Mouse (Mus musculus) stomach, postnatal 0 days (tissue): ENCODE measurements around the gene Ankrd24. TPM values are rescaled to one million over a fixed set of nuclear protein-coding genes. Genes with fewer than 3 reads are reported as not detected.

Experiments used
- ATAC-seq: fragments of 200-750 bp; cut with Nextera tagmentation; 2 replicates; pipeline ENCODE4 v1.8.0; 2017; ENCODE audit not compliant: low FRiP score, low TSS enrichment
- DNase-seq: peaks from one replicate; pipeline ENCODE4 v3.0.0-alpha.2; 2016; ENCODE audit warnings: low spot score
- H3K27ac ChIP-seq: fragments of 300-500 bp; sonication (generic); replicated peaks from 2 replicates; pipeline ENCODE4 v1.5.1; 2014; ENCODE audit warnings: mild to moderate bottlenecking, control low read depth
- H3K27me3 ChIP-seq: fragments of 300-500 bp; sonication (generic); 2 replicates; pipeline ENCODE4 v1.6.1; 2014; ENCODE audit warnings: low read length; ENCODE audit not compliant: control insufficient read depth, insufficient read depth
- H3K36me3 ChIP-seq: fragments of 300-500 bp; sonication (generic); 2 replicates; pipeline ENCODE4 v1.6.1; 2014; ENCODE audit warnings: low read length, mixed read lengths; ENCODE audit not compliant: control insufficient read depth, insufficient read depth
- H3K4me1 ChIP-seq: fragments of 300-500 bp; sonication (generic); replicated peaks from 2 replicates; pipeline ENCODE4 v1.6.1; 2014; ENCODE audit warnings: antibody characterized with exemption; ENCODE audit not compliant: control insufficient read depth, insufficient read depth
- H3K4me2 ChIP-seq: fragments of 300-500 bp; sonication (generic); replicated peaks from 2 replicates; pipeline ENCODE4 v1.6.1; 2014; ENCODE audit warnings: low read depth, mild to moderate bottlenecking, control low read depth, moderate library complexity
- H3K4me3 ChIP-seq: fragments of 300-500 bp; sonication (generic); 2 replicates; pipeline ENCODE4 v1.5.1; 2014; ENCODE audit warnings: low read depth, low read length, control low read depth
- H3K9ac ChIP-seq: fragments of 300-500 bp; sonication (generic); 2 replicates; pipeline ENCODE4 v1.6.1; 2014; ENCODE audit warnings: mild to moderate bottlenecking, low read length, control low read depth, mixed read lengths
- H3K9me3 ChIP-seq: fragments of 300-500 bp; sonication (generic); 2 replicates; pipeline ENCODE4 v1.6.1; 2016; ENCODE audit warnings: low read length; ENCODE audit not compliant: control insufficient read depth
- CTCF ChIP-seq: IDR thresholded peaks from 2 replicates; pipeline ENCODE4 v1.5.1; 2016; ENCODE audit warnings: antibody characterized with exemption, low read depth, mild to moderate bottlenecking, moderate library complexity
- EP300 ChIP-seq: optimal IDR thresholded peaks from 2 replicates; pipeline ENCODE3; 2016; ENCODE audit warnings: antibody characterized with exemption
- WGBS: fragments of 180-500 bp; shearing (Covaris S2); extraction: QIAGEN DNeasy Blood & Tissue Kit; methylation state at CpG from one replicate; pipeline ENCODE4 v1.1.7; 2014; 5-methylcytosine and 5-hydroxymethylcytosine counted together
- polyA plus RNA-seq: library from polyadenylated mRNA; unstranded; fragments of >200 nt; fragmentation: Nextera tagmentation; extraction: Ambion mirVana; gene quantifications from 2 replicates; pipeline ENCODE4 v1.2.1, GENCODE M21; 2015

Ankrd24 gene
- polyA plus RNA-seq, 1 experiment from 2014 or later, result 3.3 TPM

DNA sequence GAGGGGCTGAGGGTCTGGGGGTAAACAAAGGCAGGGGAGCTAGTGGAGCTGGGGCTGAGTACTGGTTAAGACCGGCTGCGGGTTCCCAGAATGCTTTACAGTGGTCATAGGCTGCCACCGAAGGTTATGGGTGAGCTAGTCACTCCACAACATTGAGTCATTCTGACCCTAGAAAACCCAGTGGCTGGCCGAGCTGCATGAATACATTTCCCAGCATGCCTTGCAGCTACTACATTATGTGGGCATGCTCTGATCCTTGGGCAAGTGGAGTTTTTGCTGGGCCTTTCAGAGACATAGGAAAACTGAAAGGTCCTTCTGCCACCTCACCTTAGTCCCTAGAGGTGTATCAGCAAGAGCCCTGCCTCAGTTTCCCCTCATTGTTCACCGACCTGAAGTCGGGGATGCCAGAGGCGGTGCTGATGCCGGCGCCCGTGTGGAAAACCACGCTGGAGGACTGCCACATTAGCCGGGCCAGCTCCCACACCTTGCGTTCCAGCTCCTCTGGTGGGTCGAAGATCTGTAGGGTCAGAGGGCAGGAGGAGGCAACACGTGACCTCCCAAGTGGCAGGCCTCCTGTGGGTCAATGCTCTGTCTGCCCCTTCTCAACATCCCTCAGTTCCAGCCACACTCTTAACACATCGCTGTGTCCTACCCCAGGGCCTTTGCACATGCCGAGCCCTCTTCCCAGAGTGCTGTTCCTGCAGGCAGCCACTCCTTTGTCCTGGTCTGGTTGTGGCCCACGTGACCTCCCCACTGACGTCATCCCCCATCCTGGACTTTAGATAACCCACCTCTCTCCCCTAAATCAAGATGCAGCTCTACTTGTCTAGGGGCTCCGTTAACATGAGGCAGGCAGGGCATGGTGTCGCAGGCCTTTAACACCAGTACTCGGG is 2.0 kb upstream of the Ankrd24 start:
- Histone ChIP-seq H3K27me3 (no peaks in the 10 kb centered on the region), H3K4me1 (peaks cover 6% of the 10 kb centered on the region), H3K4me3 (peak overlapping the region; percentile 76), H3K9ac (peak overlapping the region; percentile 80; the same call in 1 of the 2 replicates), H3K36me3 (peaks cover 8% of the 10 kb centered on the region), H3K9me3 (no peaks in the 10 kb centered on the region), H3K4me2 (peak overlapping the region; percentile 81), H3K27ac (peak overlapping the region; percentile 86)
- 87% methylated on average over 22 of the region's 22 CpGs for WGBS
- TF ChIP-seq EP300, result no peak
- TF ChIP-seq CTCF, result no peak
- DNase-seq (no peak), ATAC-seq (0 out of 2 replicates have a peak, but pooled peaks have one; percentile 1)

DNA sequence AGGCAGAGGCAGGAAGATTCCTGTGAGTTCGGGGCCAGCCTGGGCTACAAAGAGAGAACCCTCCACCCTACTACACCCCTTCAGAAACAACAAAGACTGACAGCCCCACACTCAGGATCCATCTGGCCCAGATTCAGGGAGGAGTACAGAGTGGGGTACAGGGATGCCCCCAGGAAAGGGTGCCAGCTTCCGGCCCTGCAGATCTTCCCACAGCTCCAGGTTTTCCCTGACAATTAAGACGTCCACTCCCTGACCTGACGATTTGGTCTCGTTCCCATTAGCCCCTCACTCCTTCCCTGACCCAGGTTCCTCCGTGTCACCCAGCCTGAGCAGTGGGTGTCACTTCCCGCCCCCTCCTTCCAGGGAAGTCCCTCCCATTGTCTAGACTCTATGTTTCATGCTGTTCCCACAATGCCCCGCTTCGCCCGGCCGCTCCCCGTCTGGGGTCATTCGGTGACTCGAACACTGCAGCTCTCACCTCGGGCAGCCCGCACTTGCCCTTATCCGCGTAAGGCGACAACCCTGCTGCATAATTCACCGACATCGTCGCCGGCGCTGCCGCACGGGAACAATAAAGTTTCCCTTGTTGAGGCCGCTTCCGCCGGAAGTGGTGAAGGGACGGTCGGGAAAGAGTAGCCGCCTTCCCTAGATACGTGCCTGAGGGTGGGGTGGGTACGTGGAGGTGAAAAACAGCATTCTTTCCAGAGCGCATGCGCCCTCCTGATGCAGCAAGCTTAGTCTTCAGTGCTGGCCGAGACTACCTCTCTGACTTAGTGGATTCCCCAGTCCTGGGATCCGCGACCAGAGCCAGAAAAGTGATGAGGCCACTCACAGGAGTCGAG is 1.1 kb upstream of the Ankrd24 start, which contains the start of gene Sirt6:
TSS of gene Sirt6 (minus strand) at position 804 of the 842 bp plus-strand sequence.
- 4% methylated on average over 40 of the region's 40 CpGs for WGBS

DNA sequence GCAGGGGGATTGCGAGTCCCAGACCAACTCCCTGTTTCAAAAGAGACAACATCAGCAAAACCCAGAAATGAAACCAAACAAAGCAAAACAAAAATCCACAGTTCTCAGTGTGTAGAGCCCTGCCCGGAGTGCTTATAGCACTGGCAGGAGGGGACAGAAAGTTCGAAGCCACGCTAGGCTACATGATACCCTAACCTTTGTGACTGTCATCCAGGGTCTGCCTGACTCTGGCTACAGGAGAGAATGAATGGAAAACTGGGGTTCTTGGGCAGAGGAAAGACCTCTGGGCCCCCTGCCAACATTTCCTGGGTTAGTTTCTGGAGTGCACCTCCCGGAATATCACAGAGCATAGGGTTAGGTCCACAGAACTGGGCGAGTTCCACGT is 512 bp upstream of the Ankrd24 start:
- peak overlapping the region; percentile 61 for H3K9ac ChIP-seq
- H3K36me3 ChIP-seq, result peaks cover under 1% of the 10 kb centered on the region; the same call in 1 of the 2 replicates
- DNase-seq (no peak), ATAC-seq (peak; percentile 25)
- no peaks in the 10 kb centered on the region for H3K27me3 ChIP-seq
- no peaks in the 10 kb centered on the region for H3K9me3 ChIP-seq
- H3K4me1 ChIP-seq, result peaks cover 6% of the 10 kb centered on the region
- peak overlapping the region; percentile 76 for H3K4me3 ChIP-seq
- peak overlapping the region; percentile 81 for H3K4me2 ChIP-seq
- WGBS, result 41% methylated on average over 7 of the region's 7 CpGs
- TF ChIP-seq EP300 (no peak), CTCF (no peak)
- peak overlapping the region; percentile 86 for H3K27ac ChIP-seq

More for the DNA sequence above, 1.1 kb upstream of the Ankrd24 start, which contains the start of gene Sirt6:
- peak within 1 kb of the TSS; percentile 86 for H3K27ac ChIP-seq
- peaks cover 5% of the 10 kb centered on the region for H3K36me3 ChIP-seq
- peak within 1 kb of the TSS; percentile 80 for H3K9ac ChIP-seq
- peak within 1 kb of the TSS; percentile 81 for H3K4me2 ChIP-seq
- ATAC-seq (peak; percentile 93), DNase-seq (peak; percentile 92)
- H3K4me1 ChIP-seq, result peaks cover 6% of the 10 kb centered on the region
- peak within 1 kb of the TSS; percentile 76 for H3K4me3 ChIP-seq
- TF ChIP-seq EP300 (no peak), CTCF (peak; percentile 2; the same call in 1 of the 2 replicates)
- no peaks in the 10 kb centered on the region for H3K9me3 ChIP-seq
- H3K27me3 ChIP-seq, result no peaks in the 10 kb centered on the region

DNA sequence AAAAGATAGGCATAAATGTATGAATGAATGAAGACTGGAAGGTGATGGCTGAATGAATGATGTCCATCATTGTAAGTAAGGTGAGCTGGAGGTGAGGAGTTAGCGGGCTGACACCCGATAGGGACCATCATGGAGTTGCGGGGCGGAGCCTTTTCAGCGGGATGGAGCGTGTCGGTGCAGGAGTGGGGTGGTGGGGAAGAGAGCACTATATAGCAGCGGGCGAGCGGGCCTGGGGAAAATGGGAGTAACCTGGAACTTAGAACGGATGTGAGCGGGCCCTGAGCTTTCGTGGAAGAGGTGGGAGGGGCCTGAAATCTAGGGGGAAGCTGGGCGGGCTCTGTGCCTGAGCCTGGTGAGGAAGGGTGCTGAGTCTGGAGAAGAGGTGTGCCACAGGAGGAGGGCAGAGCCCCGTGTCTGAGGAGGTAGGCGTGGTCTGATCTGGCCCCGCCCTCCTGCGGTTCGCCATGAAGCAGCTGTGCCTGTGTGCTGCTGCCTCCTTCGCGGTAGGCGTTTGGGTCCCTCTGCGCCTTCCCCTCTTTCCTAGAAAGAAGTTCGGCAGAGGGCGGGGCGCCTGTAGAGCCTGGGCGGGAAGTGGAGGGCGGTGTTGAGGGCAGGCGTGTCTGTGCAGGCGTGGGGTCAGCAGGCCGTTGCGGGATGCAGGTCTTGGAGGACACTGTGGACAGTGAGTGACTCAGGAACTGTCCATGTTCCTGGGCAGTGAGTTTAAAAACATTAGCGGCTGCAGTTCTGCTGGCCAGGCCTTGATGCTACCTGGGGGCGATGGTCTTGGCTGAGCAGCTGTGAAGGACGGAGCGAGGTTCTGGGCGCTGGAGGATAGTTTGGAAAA is 5.1 kb downstream of the Ankrd24 start:
- peak overlapping the region; percentile 58 for H3K9ac ChIP-seq
- DNase-seq (peak; percentile 91), ATAC-seq (peak; percentile 95)
- H3K9me3 ChIP-seq, result no peaks in the 10 kb centered on the region
- H3K4me2 ChIP-seq, result peak overlapping the region; percentile 73
- peak overlapping the region; percentile 45 for H3K4me3 ChIP-seq
- no peaks in the 10 kb centered on the region for H3K27me3 ChIP-seq
- peak overlapping the region; percentile 56; the same call in 1 of the 2 replicates for H3K27ac ChIP-seq
- 3% methylated on average over 35 of the region's 37 CpGs for WGBS
- 0 out of 2 replicates have a peak, but pooled peaks have one; percentile 21 for TF ChIP-seq CTCF
- no peak for TF ChIP-seq EP300
- peaks cover 4% of the 10 kb centered on the region; the same call in 1 of the 2 replicates for H3K4me1 ChIP-seq
- H3K36me3 ChIP-seq, result no peaks in the 10 kb centered on the region

DNA sequence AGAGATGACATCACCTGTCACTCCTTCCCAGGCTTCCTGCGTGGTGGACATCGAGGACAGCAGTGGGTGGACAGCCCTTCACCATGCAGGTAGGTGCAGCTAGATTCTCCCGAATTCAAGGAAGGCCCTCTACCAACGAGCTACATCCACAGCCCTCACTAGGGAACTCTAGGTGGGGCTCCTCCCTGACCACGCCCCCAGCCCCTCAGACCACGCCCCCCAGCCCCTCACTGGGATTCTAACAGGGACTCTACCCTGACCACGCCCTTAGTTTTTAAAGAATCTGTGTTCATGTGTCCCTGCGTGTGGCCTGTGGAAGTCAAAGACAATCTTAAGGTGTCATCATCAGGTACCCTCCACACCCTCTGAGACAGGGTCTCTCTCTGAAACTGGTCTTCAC is 8.0 kb downstream of the Ankrd24 start:
- no peak overlapping the region for H3K9ac ChIP-seq
- no peak overlapping the region for H3K4me3 ChIP-seq
- H3K27me3 ChIP-seq, result no peaks in the 10 kb centered on the region
- no peaks in the 10 kb centered on the region for H3K36me3 ChIP-seq
- ATAC-seq (no peak), DNase-seq (no peak)
- H3K4me1 ChIP-seq, result peaks cover 4% of the 10 kb centered on the region; the same call in 1 of the 2 replicates
- H3K9me3 ChIP-seq, result no peaks in the 10 kb centered on the region
- WGBS, result 17% methylated on average over 8 of the region's 8 CpGs
- H3K4me2 ChIP-seq, result no peak overlapping the region
- no peak overlapping the region for H3K27ac ChIP-seq
- TF ChIP-seq EP300 (no peak), CTCF (no peak)
